Mouse (Mus musculus) stomach, postnatal 0 days (tissue): ENCODE data around the gene Srebf2.

Source experiments
- CTCF ChIP-seq: IDR thresholded peaks from 2 replicates; pipeline ENCODE4 v1.5.1; 2016; ENCODE audit warnings: antibody characterized with exemption, low read depth, mild to moderate bottlenecking, moderate library complexity
- EP300 ChIP-seq: optimal IDR thresholded peaks from 2 replicates; pipeline ENCODE3; 2016; ENCODE audit warnings: antibody characterized with exemption

DNA sequence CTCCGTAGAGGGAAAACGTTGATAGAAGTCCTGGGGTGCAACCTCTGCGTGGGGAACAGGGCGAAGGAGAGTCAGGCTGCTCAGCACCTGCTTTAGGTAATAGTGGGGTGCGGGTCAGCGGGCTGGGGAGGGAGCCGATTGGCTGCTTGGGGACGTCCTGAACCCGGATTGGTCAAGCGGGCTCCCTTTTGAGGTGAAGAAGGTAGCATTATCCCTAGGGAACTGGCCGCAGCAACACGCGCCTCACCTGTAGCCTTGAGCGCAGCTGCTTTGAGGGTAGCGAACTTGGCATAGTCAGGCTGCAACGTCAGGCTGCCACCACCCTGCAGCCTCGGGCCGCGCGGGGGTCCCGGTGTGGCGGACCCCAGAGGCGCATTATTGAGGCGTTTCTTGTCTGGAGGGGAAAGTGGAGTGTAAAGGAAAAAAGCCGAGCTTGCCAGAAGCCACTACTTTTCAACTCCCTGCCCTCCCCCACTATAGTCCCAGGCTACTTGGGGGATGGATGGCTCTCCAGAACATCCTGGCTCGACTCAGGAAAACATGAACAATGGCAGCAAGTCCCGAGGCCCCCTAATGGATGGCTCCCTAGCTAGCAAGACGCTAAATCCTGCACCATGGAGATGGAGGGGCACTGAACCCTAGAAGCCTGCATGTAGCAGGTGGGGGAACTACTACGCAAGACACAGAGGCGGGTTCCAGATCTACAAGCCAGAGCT is 60.7 kb downstream of the Srebf2 start:
- no peak for TF ChIP-seq CTCF
- TF ChIP-seq EP300 = no peak
